Mouse (Mus musculus): Measurements from ENCODE around the gene Gm45234. TPM values are rescaled to one million over a fixed set of nuclear protein-coding genes. Genes with fewer than 3 reads are reported as not detected.
A peak's percentile ranks its signal among the peaks of the same experiment; 100 is the strongest.

The Gm45234 gene
- total and polyA plus RNA-seq, 2 experiments from 2014 or later: 0.11 TPM; not detected in 1

- Histone ChIP-seq H3K4me3 (ENCODE audit: low read depth, low read length) (no peak overlapping the region), H3K4me1 (ENCODE audit: insufficient read depth) (no peaks in the 10 kb centered on the region), H3K9me3 (ENCODE audit: low read length) (no peaks in the 10 kb centered on the region), H3K27ac (ENCODE audit: low read depth, low read length) (no peak overlapping the region), H3K27me3 (ENCODE audit: insufficient read depth, low read length) (no peaks in the 10 kb centered on the region), H3K36me3 (ENCODE audit: insufficient read depth) (no peaks in the 10 kb centered on the region; the same call in 1 of the 2 replicates), H3K9ac (no peak overlapping the region), H3K4me2 (ENCODE audit: low read depth) (no peak overlapping the region)
- DNase-seq (no peak), ATAC-seq (no peak)
- WGBS: 76% methylated on average over 6 of the region's 6 CpGs
- TF ChIP-seq CTCF (IDR thresholded peaks at IDR 0.05; ENCODE audit: low read depth): no peak
These were observed 32.8 kb downstream of the Gm45234 start for GRCm38 (mm10) chr6:124722876-124723473.

- Histone ChIP-seq H3K9me3 (ENCODE audit: low read length) (no peaks in the 10 kb centered on the region), H3K9ac (no peak overlapping the region), H3K27ac (ENCODE audit: low read depth, low read length) (no peak overlapping the region), H3K4me1 (ENCODE audit: insufficient read depth) (no peaks in the 10 kb centered on the region), H3K27me3 (ENCODE audit: insufficient read depth, low read length) (no peaks in the 10 kb centered on the region), H3K4me2 (ENCODE audit: low read depth) (no peak overlapping the region), H3K36me3 (ENCODE audit: insufficient read depth) (peaks cover 14% of the 10 kb centered on the region), H3K4me3 (ENCODE audit: low read depth, low read length) (no peak overlapping the region)
- TF ChIP-seq CTCF (IDR thresholded peaks at IDR 0.05; ENCODE audit: low read depth): no peak
- 54% methylated on average over 11 of the region's 11 CpGs for WGBS
- DNase-seq (no peak), ATAC-seq (no peak)
These were observed 34.9 kb downstream of the Gm45234 start for GRCm38 (mm10) chr6:124720904-124721303.

GRCm38 (mm10) chr6:124719354-124719978 is 36.4 kb downstream of the Gm45234 start:
- no peak overlapping the region for H3K9ac ChIP-seq
- no peak for TF ChIP-seq CTCF (IDR thresholded peaks at IDR 0.05; ENCODE audit: low read depth)
- DNase-seq (no peak), ATAC-seq (no peak)
- H3K9me3 ChIP-seq (ENCODE audit: low read length): no peaks in the 10 kb centered on the region
- no peak overlapping the region for H3K27ac ChIP-seq (ENCODE audit: low read depth, low read length)
- 76% methylated on average over 7 of the region's 7 CpGs for WGBS
- H3K4me1 ChIP-seq (ENCODE audit: insufficient read depth): no peaks in the 10 kb centered on the region
- no peak overlapping the region for H3K4me2 ChIP-seq (ENCODE audit: low read depth)
- H3K36me3 ChIP-seq (ENCODE audit: insufficient read depth): peaks cover 28% of the 10 kb centered on the region
- no peaks in the 10 kb centered on the region for H3K27me3 ChIP-seq (ENCODE audit: insufficient read depth, low read length)
- no peak overlapping the region for H3K4me3 ChIP-seq (ENCODE audit: low read depth, low read length)

GRCm38 (mm10) chr6:124718703-124719102 is 37.1 kb downstream of the Gm45234 start:
- no peak for TF ChIP-seq CTCF (IDR thresholded peaks at IDR 0.05; ENCODE audit: low read depth)
- no peak overlapping the region for H3K4me2 ChIP-seq (ENCODE audit: low read depth)
- DNase-seq (no peak), ATAC-seq (no peak)
- WGBS: 60% methylated on average over 16 of the region's 16 CpGs
- no peak overlapping the region for H3K27ac ChIP-seq (ENCODE audit: low read depth, low read length)
- peaks cover 32% of the 10 kb centered on the region for H3K36me3 ChIP-seq (ENCODE audit: insufficient read depth)
- H3K4me3 ChIP-seq (ENCODE audit: low read depth, low read length): no peak overlapping the region
- H3K9me3 ChIP-seq (ENCODE audit: low read length): no peaks in the 10 kb centered on the region
- H3K9ac ChIP-seq: no peak overlapping the region
- H3K4me1 ChIP-seq (ENCODE audit: insufficient read depth): no peaks in the 10 kb centered on the region
- no peaks in the 10 kb centered on the region for H3K27me3 ChIP-seq (ENCODE audit: insufficient read depth, low read length)

GRCm38 (mm10) chr6:124717968-124718367 is 37.9 kb downstream of the Gm45234 start:
- ATAC-seq (no peak), DNase-seq (no peak)
- H3K9me3 ChIP-seq (ENCODE audit: low read length): no peaks in the 10 kb centered on the region
- WGBS: 76% methylated on average over 13 of the region's 13 CpGs
- TF ChIP-seq CTCF (IDR thresholded peaks at IDR 0.05; ENCODE audit: low read depth): no peak
- no peak overlapping the region for H3K27ac ChIP-seq (ENCODE audit: low read depth, low read length)
- no peaks in the 10 kb centered on the region for H3K27me3 ChIP-seq (ENCODE audit: insufficient read depth, low read length)
- H3K4me2 ChIP-seq (ENCODE audit: low read depth): no peak overlapping the region
- peaks cover 32% of the 10 kb centered on the region for H3K36me3 ChIP-seq (ENCODE audit: insufficient read depth)
- H3K4me1 ChIP-seq (ENCODE audit: insufficient read depth): peaks cover 5% of the 10 kb centered on the region
- no peak overlapping the region for H3K9ac ChIP-seq
- H3K4me3 ChIP-seq (ENCODE audit: low read depth, low read length): no peak overlapping the region

GRCm38 (mm10) chr6:124716864-124717490 is 38.8 kb downstream of the Gm45234 start:
- Histone ChIP-seq H3K27ac (ENCODE audit: low read depth, low read length) (no peak overlapping the region), H3K4me1 (ENCODE audit: insufficient read depth) (peaks cover 6% of the 10 kb centered on the region), H3K27me3 (ENCODE audit: insufficient read depth, low read length) (no peaks in the 10 kb centered on the region), H3K36me3 (ENCODE audit: insufficient read depth) (peaks cover 32% of the 10 kb centered on the region), H3K9me3 (ENCODE audit: low read length) (no peaks in the 10 kb centered on the region), H3K9ac (no peak overlapping the region), H3K4me3 (ENCODE audit: low read depth, low read length) (no peak overlapping the region), H3K4me2 (ENCODE audit: low read depth) (no peak overlapping the region)
- TF ChIP-seq CTCF (IDR thresholded peaks at IDR 0.05; ENCODE audit: low read depth): peak; percentile 61
- 59% methylated on average over 20 of the region's 20 CpGs for WGBS
- DNase-seq (peak; percentile 55), ATAC-seq (no peak)

- no peak for ATAC-seq
- no peak for DNase-seq
- TF ChIP-seq CTCF (IDR thresholded peaks at IDR 0.05; ENCODE audit: low read depth): no peak
- peaks cover 32% of the 10 kb centered on the region for H3K36me3 ChIP-seq (ENCODE audit: insufficient read depth)
- no peaks in the 10 kb centered on the region for H3K9me3 ChIP-seq (ENCODE audit: low read length)
- peak overlapping the region; percentile 89 for H3K9ac ChIP-seq
- H3K27me3 ChIP-seq (ENCODE audit: insufficient read depth, low read length): no peaks in the 10 kb centered on the region
- WGBS: 18% methylated on average over 11 of the region's 11 CpGs
- peak overlapping the region; percentile 78 for H3K4me3 ChIP-seq (ENCODE audit: low read depth, low read length)
- peaks cover 26% of the 10 kb centered on the region for H3K4me1 ChIP-seq (ENCODE audit: insufficient read depth)
- no peak overlapping the region for H3K27ac ChIP-seq (ENCODE audit: low read depth, low read length)
- peak overlapping the region; percentile 68 for H3K4me2 ChIP-seq (ENCODE audit: low read depth)
These were observed 42.9 kb downstream of the Gm45234 start for GRCm38 (mm10) chr6:124712918-124713317.

Data from forebrain, postnatal 0 days (tissue).